Mouse (Mus musculus): ENCODE data around the gene Ahsa2. TPM values are rescaled to one million over a fixed set of nuclear protein-coding genes. Genes with fewer than 3 reads are reported as not detected.
"Not testable (repeated sequence)": the region's sequence is repeated elsewhere in the genome, so short reads cannot be mapped to it uniquely, and the experiment has no call there.

Ahsa2 gene
- 138 and 147 TPM in 2 replicates for polyA plus RNA-seq (2016; fragmentation: Nextera tagmentation; extraction: Ambion mirVana)

- Histone ChIP-seq H3K27ac (replicated peaks) (peak within 1 kb of the TSS; percentile 99), H3K4me1 (peaks cover 35% of the 10 kb centered on the region), H3K36me3 (replicated peaks) (peaks cover 36% of the 10 kb centered on the region), H3K9me3 (no peaks in the 10 kb centered on the region), H3K4me3 (peak within 1 kb of the TSS; percentile 87), H3K27me3 (replicated peaks; ENCODE audit: low read depth, poor library complexity, severe bottlenecking) (no peaks in the 10 kb centered on the region)
- WGBS = under 1% methylated on average over 62 of the region's 66 CpGs
- DNase-seq (ENCODE audit: low spot score) = peak; percentile 100
These were observed at the start of gene Ahsa2 for GRCm38 (mm10) chr11:23497718-23498509. Ahsa2 (minus strand) TSS chr11:23498030.

- Histone ChIP-seq H3K4me1 (no peaks in the 10 kb centered on the region), H3K36me3 (replicated peaks) (no peaks in the 10 kb centered on the region), H3K4me3 (no peak overlapping the region), H3K27me3 (replicated peaks; ENCODE audit: low read depth, poor library complexity, severe bottlenecking) (no peaks in the 10 kb centered on the region), H3K27ac (replicated peaks) (no peak overlapping the region), H3K9me3 (no peaks in the 10 kb centered on the region)
- no peak for DNase-seq (ENCODE audit: low spot score)
- WGBS = 89% methylated on average over 2 of the region's 2 CpGs
These were observed 39.6 kb upstream of the Ahsa2 start for GRCm38 (mm10) chr11:23537446-23537845.

DNA sequence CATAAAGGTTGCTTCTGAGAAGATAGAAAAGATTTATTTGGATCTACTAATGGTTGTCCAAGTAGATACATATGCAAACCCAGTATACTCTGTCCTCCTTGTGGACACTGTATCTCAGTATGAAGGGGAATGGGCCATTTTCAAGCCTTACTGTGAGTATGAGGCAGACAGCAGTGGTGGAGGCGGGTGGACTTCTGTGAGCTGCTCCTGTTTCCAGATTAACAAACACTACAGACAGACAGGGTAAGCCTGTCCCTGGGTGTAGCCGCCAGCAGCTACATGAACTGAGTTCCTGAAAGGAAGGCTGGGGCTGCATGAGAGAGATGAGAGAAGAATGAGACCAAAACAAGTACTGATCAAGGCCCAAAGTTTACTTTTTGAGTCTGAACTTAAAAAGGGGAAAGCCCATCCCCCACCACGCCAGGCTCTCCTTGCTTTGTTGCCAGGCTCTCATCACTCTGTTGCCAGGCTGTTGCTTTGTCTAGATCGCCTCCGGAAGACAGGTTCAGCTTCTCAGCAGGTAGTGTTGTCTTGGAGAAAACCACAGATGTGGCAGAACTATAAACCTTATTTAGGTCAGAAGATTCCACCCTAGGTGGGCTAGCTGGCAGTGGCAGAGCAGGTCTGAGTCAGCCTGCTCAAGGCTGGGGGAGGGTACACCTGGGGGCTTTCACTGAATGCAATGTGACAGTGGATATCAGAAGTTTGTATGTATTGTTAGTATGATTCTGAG lies 22.8 kb upstream of the Ahsa2 start, which contains the start of gene 1700093K21Rik:
Gene 1700093K21Rik (minus strand): TSS at position 683 of the 733 bp plus-strand sequence.
- 34% methylated on average over 5 of the region's 5 CpGs for WGBS
- no peaks in the 10 kb centered on the region for H3K27me3 ChIP-seq (replicated peaks; ENCODE audit: low read depth, poor library complexity, severe bottlenecking)
- H3K4me1 ChIP-seq = peaks cover 6% of the 10 kb centered on the region; the same call in 1 of the 2 replicates
- no peak within 1 kb of the TSS for H3K27ac ChIP-seq (replicated peaks)
- H3K9me3 ChIP-seq = no peaks in the 10 kb centered on the region
- no peak for DNase-seq (ENCODE audit: low spot score)
- H3K36me3 ChIP-seq (replicated peaks) = no peaks in the 10 kb centered on the region
- no peak within 1 kb of the TSS for H3K4me3 ChIP-seq

- no peak for DNase-seq (ENCODE audit: low spot score)
- no peak overlapping the region for H3K4me3 ChIP-seq
- H3K27ac ChIP-seq (replicated peaks) = no peak overlapping the region
- 73% methylated on average over 3 of the region's 3 CpGs for WGBS
- no peaks in the 10 kb centered on the region for H3K9me3 ChIP-seq
- H3K4me1 ChIP-seq = peaks cover 6% of the 10 kb centered on the region; the same call in 1 of the 2 replicates
- no peaks in the 10 kb centered on the region for H3K36me3 ChIP-seq (replicated peaks)
- H3K27me3 ChIP-seq (replicated peaks; ENCODE audit: low read depth, poor library complexity, severe bottlenecking) = no peaks in the 10 kb centered on the region
These were observed 21.2 kb upstream of the Ahsa2 start for GRCm38 (mm10) chr11:23518981-23519380.

GRCm38 (mm10) chr11:23515315-23515714 lies 17.5 kb upstream of the Ahsa2 start:
- 85% methylated on average over 2 of the region's 2 CpGs for WGBS
- no peaks in the 10 kb centered on the region for H3K36me3 ChIP-seq (replicated peaks)
- H3K27me3 ChIP-seq (replicated peaks; ENCODE audit: low read depth, poor library complexity, severe bottlenecking) = no peaks in the 10 kb centered on the region
- no peak overlapping the region for H3K4me3 ChIP-seq
- no peak for DNase-seq (ENCODE audit: low spot score)
- H3K9me3 ChIP-seq = no peaks in the 10 kb centered on the region
- H3K27ac ChIP-seq (replicated peaks) = no peak overlapping the region
- H3K4me1 ChIP-seq = no peaks in the 10 kb centered on the region

- H3K4me1 ChIP-seq; H3K4me3 ChIP-seq; H3K9me3 ChIP-seq; H3K27me3 ChIP-seq (replicated peaks; ENCODE audit: low read depth, poor library complexity, severe bottlenecking); DNase-seq (ENCODE audit: low spot score); H3K27ac ChIP-seq (replicated peaks); H3K36me3 ChIP-seq (replicated peaks): not testable (repeated sequence)
- 72% methylated on average over 4 of the region's 4 CpGs for WGBS
These were observed 17.0 kb upstream of the Ahsa2 start for GRCm38 (mm10) chr11:23514785-23515184.

DNA sequence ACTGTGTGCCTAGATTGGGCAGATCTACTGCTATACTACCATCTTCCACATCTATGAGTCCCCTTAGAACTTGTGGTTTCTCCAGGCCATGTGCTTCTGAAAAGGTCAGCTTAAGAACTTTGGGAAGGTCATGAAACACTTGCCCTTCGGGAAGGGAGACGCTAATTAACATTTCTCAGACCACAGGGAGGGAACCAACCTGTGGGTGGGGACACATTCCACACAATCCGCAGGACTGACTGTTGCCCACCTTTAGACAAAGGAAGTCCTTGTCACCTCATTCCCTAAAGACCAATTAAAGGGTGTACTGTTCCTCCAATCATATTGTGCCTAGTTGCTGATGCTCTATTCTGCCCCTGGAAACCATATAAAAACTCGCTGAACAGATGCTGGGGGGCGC lies 7.0 kb upstream of the Ahsa2 start:
- WGBS = 72% methylated on average over 5 of the region's 5 CpGs
- H3K27me3 ChIP-seq (replicated peaks; ENCODE audit: low read depth, poor library complexity, severe bottlenecking); DNase-seq (ENCODE audit: low spot score): not testable (repeated sequence)

GRCm38 (mm10) chr11:23498609-23499008 lies 779 bp upstream of the Ahsa2 start:
- peak; percentile 17 for DNase-seq (ENCODE audit: low spot score)
- peak overlapping the region; percentile 99 for H3K27ac ChIP-seq (replicated peaks)
- H3K27me3 ChIP-seq (replicated peaks; ENCODE audit: low read depth, poor library complexity, severe bottlenecking) = no peaks in the 10 kb centered on the region
- 68% methylated on average over 5 of the region's 5 CpGs for WGBS
- H3K4me3 ChIP-seq = peak overlapping the region; percentile 87
- no peaks in the 10 kb centered on the region for H3K9me3 ChIP-seq
- H3K36me3 ChIP-seq (replicated peaks) = peaks cover 29% of the 10 kb centered on the region
- peaks cover 35% of the 10 kb centered on the region for H3K4me1 ChIP-seq

More for the DNA sequence above, 7.0 kb upstream of the Ahsa2 start:
- not testable (repeated sequence) for H3K9me3 ChIP-seq; H3K36me3 ChIP-seq (replicated peaks); H3K4me3 ChIP-seq; H3K4me1 ChIP-seq; H3K27ac ChIP-seq (replicated peaks)

DNA sequence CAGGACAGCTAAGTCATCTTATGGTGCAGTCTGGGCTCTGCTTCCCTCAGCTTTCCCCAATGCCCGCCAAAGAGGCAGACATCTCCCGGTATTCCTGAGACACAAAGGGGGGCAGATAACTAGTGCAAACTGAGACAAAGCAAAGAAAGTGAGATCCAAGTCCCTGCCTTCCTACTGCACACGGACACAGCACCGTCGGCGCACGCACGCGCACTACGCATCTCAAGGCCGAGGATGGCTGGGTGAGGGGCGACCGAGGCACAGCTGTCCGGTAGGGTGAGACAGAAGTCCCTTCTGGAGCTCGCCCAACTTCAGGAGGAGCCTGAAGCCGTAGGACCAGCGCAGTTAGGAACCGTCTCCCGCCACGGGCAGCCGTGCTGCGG lies 504 bp downstream of the Ahsa2 start:
- peak overlapping the region; percentile 87 for H3K4me3 ChIP-seq
- H3K36me3 ChIP-seq (replicated peaks) = peaks cover 42% of the 10 kb centered on the region
- H3K27ac ChIP-seq (replicated peaks) = peak overlapping the region; percentile 99
- WGBS = under 1% methylated on average over 22 of the region's 22 CpGs
- DNase-seq (ENCODE audit: low spot score) = peak; percentile 83
- H3K4me1 ChIP-seq = peaks cover 35% of the 10 kb centered on the region
- H3K9me3 ChIP-seq = no peaks in the 10 kb centered on the region
- no peaks in the 10 kb centered on the region for H3K27me3 ChIP-seq (replicated peaks; ENCODE audit: low read depth, poor library complexity, severe bottlenecking)

- no peaks in the 10 kb centered on the region for H3K9me3 ChIP-seq
- H3K27me3 ChIP-seq (replicated peaks; ENCODE audit: low read depth, poor library complexity, severe bottlenecking) = no peaks in the 10 kb centered on the region
- peak overlapping the region; percentile 99 for H3K27ac ChIP-seq (replicated peaks)
- 60% methylated on average over 6 of the region's 6 CpGs for WGBS
- H3K4me1 ChIP-seq = peaks cover 35% of the 10 kb centered on the region
- peak overlapping the region; percentile 87 for H3K4me3 ChIP-seq
- H3K36me3 ChIP-seq (replicated peaks) = peaks cover 48% of the 10 kb centered on the region
- no peak for DNase-seq (ENCODE audit: low spot score)
These were observed 1.2 kb downstream of the Ahsa2 start for GRCm38 (mm10) chr11:23496661-23497060.

DNA sequence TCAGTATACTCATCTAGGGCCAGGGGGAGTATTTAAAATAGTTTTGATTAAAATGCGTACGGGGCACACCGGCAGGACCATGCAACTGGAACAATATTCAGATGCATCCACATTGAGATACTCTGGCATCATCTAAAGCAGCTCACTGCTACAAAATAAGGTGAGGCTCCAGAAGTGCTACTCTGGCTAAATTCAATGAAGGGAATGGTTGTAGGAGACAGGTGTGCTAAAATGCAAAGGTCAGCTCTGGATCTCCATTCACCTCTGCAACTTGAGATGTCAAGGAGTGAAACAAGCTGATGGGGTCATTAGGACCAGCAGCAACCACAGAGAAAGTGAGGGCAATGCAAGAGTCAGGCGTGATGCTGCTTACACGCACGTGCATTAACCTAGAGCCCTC lies 2.6 kb downstream of the Ahsa2 start:
- Histone ChIP-seq H3K4me3 (0 out of 2 replicates have a peak overlapping the region, but pooled peaks have one; percentile 19), H3K27me3 (replicated peaks; ENCODE audit: low read depth, poor library complexity, severe bottlenecking) (no peaks in the 10 kb centered on the region), H3K9me3 (no peaks in the 10 kb centered on the region), H3K27ac (replicated peaks) (no peak overlapping the region), H3K4me1 (peaks cover 35% of the 10 kb centered on the region), H3K36me3 (replicated peaks) (peaks cover 63% of the 10 kb centered on the region)
- 93% methylated on average over 6 of the region's 6 CpGs for WGBS
- DNase-seq (ENCODE audit: low spot score) = no peak

DNA sequence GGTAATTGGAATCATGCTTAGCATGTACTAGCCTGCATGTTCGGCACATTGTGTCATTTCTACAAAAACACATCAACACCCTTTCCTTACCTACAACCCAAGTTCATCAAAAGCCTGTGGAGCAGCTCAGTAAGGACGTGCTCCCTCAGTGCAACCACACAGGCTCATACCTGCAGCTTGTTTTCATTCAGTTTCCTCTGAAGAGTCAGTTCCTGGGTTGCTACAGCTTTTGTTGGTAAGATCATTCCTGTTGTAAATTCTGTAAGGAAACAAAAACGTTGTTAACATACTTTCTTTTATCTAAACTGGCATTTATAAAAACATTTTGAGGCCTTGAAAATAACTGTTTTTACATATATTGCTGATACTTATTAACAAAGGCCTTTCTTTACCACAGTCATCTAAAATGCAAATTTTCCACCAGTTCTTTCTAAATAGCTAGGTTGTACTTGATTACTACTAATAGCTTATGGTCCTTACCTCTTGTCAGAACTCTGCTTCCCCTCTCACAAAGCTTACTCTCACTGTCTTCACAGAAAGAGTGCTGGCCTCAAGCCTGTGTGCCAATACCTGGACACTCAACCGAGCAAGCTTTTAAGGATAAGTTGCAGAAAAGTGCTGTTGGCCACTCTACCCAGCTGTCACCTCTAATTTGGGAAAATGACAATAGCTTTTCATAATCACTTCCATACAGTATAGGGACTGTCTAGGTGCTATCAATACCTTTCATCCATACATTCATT lies 5.6 kb downstream of the Ahsa2 start:
- H3K27ac ChIP-seq (replicated peaks) = no peak overlapping the region
- peaks cover 93% of the 10 kb centered on the region for H3K36me3 ChIP-seq (replicated peaks)
- no peaks in the 10 kb centered on the region for H3K9me3 ChIP-seq
- DNase-seq (ENCODE audit: low spot score) = no peak
- no peak overlapping the region for H3K4me3 ChIP-seq
- peaks cover 18% of the 10 kb centered on the region for H3K4me1 ChIP-seq
- WGBS = 90% methylated on average over 4 of the region's 4 CpGs
- H3K27me3 ChIP-seq (replicated peaks; ENCODE audit: low read depth, poor library complexity, severe bottlenecking) = no peaks in the 10 kb centered on the region

All from embryonic facial prominence, embryonic 10.5 days (tissue).